Mouse (Mus musculus): ENCODE results near the gene Nup35. TPM values are rescaled to one million over a fixed set of nuclear protein-coding genes. Genes with fewer than 3 reads are reported as not detected.

Gene Nup35
- polyA plus RNA-seq, 2 experiments, result 43.2 to 43.7 TPM

GRCm38 (mm10) chr2:80580311-80580961 is 36.6 kb upstream of the Nup35 start:
- Histone ChIP-seq H3K27me3 (ENCODE audit: control insufficient read depth, insufficient read depth, low read length) (no peaks in the 10 kb centered on the region), H3K4me2 (replicated peaks; ENCODE audit: low read depth, low read length, severe bottlenecking) (peak overlapping the region; percentile 49), H3K36me3 (ENCODE audit: control insufficient read depth, insufficient read depth, low read length) (no peaks in the 10 kb centered on the region), H3K9ac (ENCODE audit: low read depth, low read length, severe bottlenecking) (peak overlapping the region; percentile 97), H3K4me1 (ENCODE audit: control insufficient read depth, insufficient read depth, low read length) (peaks cover 11% of the 10 kb centered on the region), H3K27ac (replicated peaks; ENCODE audit: low read depth, low read length) (peak overlapping the region; percentile 97), H3K9me3 (ENCODE audit: control insufficient read depth, low read length) (no peaks in the 10 kb centered on the region), H3K4me3 (replicated peaks; ENCODE audit: low read length) (peak overlapping the region; percentile 90)
- TF ChIP-seq POLR2A (IDR thresholded peaks at IDR 0.05; ENCODE audit: borderline replicate concordance, extremely low read depth, insufficient read depth, insufficient read length), result no peak
- peak; percentile 50 for DNase-seq (ENCODE audit: low spot score)
- 0% methylated on average over 20 of the region's 65 CpGs for whole genome bisulfite sequencing
- peak; percentile 69 for ATAC-seq (ENCODE audit: low FRiP score, low read depth)

- 1% methylated on average over 47 of the region's 88 CpGs for WGBS
- no peaks in the 10 kb centered on the region for H3K36me3 ChIP-seq (ENCODE audit: control insufficient read depth, insufficient read depth, low read length)
- H3K9ac ChIP-seq (ENCODE audit: low read depth, low read length, severe bottlenecking), result peak within 1 kb of the TSS; percentile 97
- no peaks in the 10 kb centered on the region for H3K27me3 ChIP-seq (ENCODE audit: control insufficient read depth, insufficient read depth, low read length)
- H3K4me3 ChIP-seq (replicated peaks; ENCODE audit: low read length), result peak within 1 kb of the TSS; percentile 90
- H3K4me1 ChIP-seq (ENCODE audit: control insufficient read depth, insufficient read depth, low read length), result peaks cover 11% of the 10 kb centered on the region
- H3K9me3 ChIP-seq (ENCODE audit: control insufficient read depth, low read length), result no peaks in the 10 kb centered on the region
- 0 out of 2 replicates have a peak, but pooled peaks have one; percentile 37 for TF ChIP-seq POLR2A (IDR thresholded peaks at IDR 0.05; ENCODE audit: borderline replicate concordance, extremely low read depth, insufficient read depth, insufficient read length)
- H3K27ac ChIP-seq (replicated peaks; ENCODE audit: low read depth, low read length), result peak within 1 kb of the TSS; percentile 97
- peak; percentile 72 for DNase-seq (ENCODE audit: low spot score)
- ATAC-seq (ENCODE audit: low FRiP score, low read depth), result peak; percentile 94
- peak within 1 kb of the TSS; percentile 49 for H3K4me2 ChIP-seq (replicated peaks; ENCODE audit: low read depth, low read length, severe bottlenecking)
Measured at GRCm38 (mm10) chr2:80581043-80581711, 35.9 kb upstream of the Nup35 start, which contains the start of gene Nckap1. Gene Nckap1 (minus strand): TSS chr2:80581380.

GRCm38 (mm10) chr2:80582356-80582755 is 34.7 kb upstream of the Nup35 start:
- H3K36me3 ChIP-seq (ENCODE audit: control insufficient read depth, insufficient read depth, low read length), result no peaks in the 10 kb centered on the region
- 85% methylated on average over 3 of the region's 3 CpGs for WGBS
- DNase-seq (ENCODE audit: low spot score) (no peak), ATAC-seq (ENCODE audit: low FRiP score, low read depth) (no peak)
- no peak overlapping the region for H3K4me2 ChIP-seq (replicated peaks; ENCODE audit: low read depth, low read length, severe bottlenecking)
- H3K9ac ChIP-seq (ENCODE audit: low read depth, low read length, severe bottlenecking), result no peak overlapping the region
- H3K27me3 ChIP-seq (ENCODE audit: control insufficient read depth, insufficient read depth, low read length), result no peaks in the 10 kb centered on the region
- no peaks in the 10 kb centered on the region for H3K9me3 ChIP-seq (ENCODE audit: control insufficient read depth, low read length)
- no peak overlapping the region for H3K27ac ChIP-seq (replicated peaks; ENCODE audit: low read depth, low read length)
- no peak for TF ChIP-seq POLR2A (IDR thresholded peaks at IDR 0.05; ENCODE audit: borderline replicate concordance, extremely low read depth, insufficient read depth, insufficient read length)
- H3K4me3 ChIP-seq (replicated peaks; ENCODE audit: low read length), result no peak overlapping the region
- H3K4me1 ChIP-seq (ENCODE audit: control insufficient read depth, insufficient read depth, low read length), result peaks cover 11% of the 10 kb centered on the region

- Histone ChIP-seq H3K27me3 (ENCODE audit: control insufficient read depth, insufficient read depth, low read length) (no peaks in the 10 kb centered on the region), H3K4me1 (ENCODE audit: control insufficient read depth, insufficient read depth, low read length) (no peaks in the 10 kb centered on the region), H3K9me3 (ENCODE audit: control insufficient read depth, low read length) (no peaks in the 10 kb centered on the region), H3K4me2 (replicated peaks; ENCODE audit: low read depth, low read length, severe bottlenecking) (no peak overlapping the region), H3K4me3 (replicated peaks; ENCODE audit: low read length) (no peak overlapping the region), H3K27ac (replicated peaks; ENCODE audit: low read depth, low read length) (no peak overlapping the region), H3K9ac (ENCODE audit: low read depth, low read length, severe bottlenecking) (no peak overlapping the region), H3K36me3 (ENCODE audit: control insufficient read depth, insufficient read depth, low read length) (no peaks in the 10 kb centered on the region)
- DNase-seq (ENCODE audit: low spot score), result no peak
- no peak for TF ChIP-seq POLR2A (IDR thresholded peaks at IDR 0.05; ENCODE audit: borderline replicate concordance, extremely low read depth, insufficient read depth, insufficient read length)
- 59% methylated on average over 4 of the region's 4 CpGs for WGBS
- ATAC-seq (ENCODE audit: low FRiP score, low read depth), result no peak
Measured at GRCm38 (mm10) chr2:80594215-80594918, 22.7 kb upstream of the Nup35 start.

GRCm38 (mm10) chr2:80596960-80597359 is 20.1 kb upstream of the Nup35 start:
- Histone ChIP-seq H3K9me3 (ENCODE audit: control insufficient read depth, low read length) (no peaks in the 10 kb centered on the region), H3K4me2 (replicated peaks; ENCODE audit: low read depth, low read length, severe bottlenecking) (no peak overlapping the region), H3K27me3 (ENCODE audit: control insufficient read depth, insufficient read depth, low read length) (no peaks in the 10 kb centered on the region), H3K36me3 (ENCODE audit: control insufficient read depth, insufficient read depth, low read length) (no peaks in the 10 kb centered on the region), H3K9ac (ENCODE audit: low read depth, low read length, severe bottlenecking) (no peak overlapping the region), H3K4me3 (replicated peaks; ENCODE audit: low read length) (no peak overlapping the region), H3K4me1 (ENCODE audit: control insufficient read depth, insufficient read depth, low read length) (no peaks in the 10 kb centered on the region), H3K27ac (replicated peaks; ENCODE audit: low read depth, low read length) (no peak overlapping the region)
- 79% methylated on average over 5 of the region's 5 CpGs for WGBS
- TF ChIP-seq POLR2A (IDR thresholded peaks at IDR 0.05; ENCODE audit: borderline replicate concordance, extremely low read depth, insufficient read depth, insufficient read length), result no peak
- ATAC-seq (ENCODE audit: low FRiP score, low read depth), result no peak
- DNase-seq (ENCODE audit: low spot score), result no peak

All from limb, embryonic 14.5 days (tissue).